Mouse (Mus musculus) neural tube, embryonic 10.5 days (tissue): ENCODE data around the gene N4bp2.
A peak's percentile ranks its signal among the peaks of the same experiment; 100 is the strongest.
"Not testable (repeated sequence)": the region's sequence is repeated elsewhere in the genome, so short reads cannot be mapped to it uniquely, and the experiment has no call there.

Source experiments
- DNase-seq: peaks from one replicate; pipeline ENCODE4 v3.0.0-alpha.2; 2017; ENCODE audit warnings: low spot score; ENCODE audit errors: extremely low spot score

The N4bp2 gene

DNA sequence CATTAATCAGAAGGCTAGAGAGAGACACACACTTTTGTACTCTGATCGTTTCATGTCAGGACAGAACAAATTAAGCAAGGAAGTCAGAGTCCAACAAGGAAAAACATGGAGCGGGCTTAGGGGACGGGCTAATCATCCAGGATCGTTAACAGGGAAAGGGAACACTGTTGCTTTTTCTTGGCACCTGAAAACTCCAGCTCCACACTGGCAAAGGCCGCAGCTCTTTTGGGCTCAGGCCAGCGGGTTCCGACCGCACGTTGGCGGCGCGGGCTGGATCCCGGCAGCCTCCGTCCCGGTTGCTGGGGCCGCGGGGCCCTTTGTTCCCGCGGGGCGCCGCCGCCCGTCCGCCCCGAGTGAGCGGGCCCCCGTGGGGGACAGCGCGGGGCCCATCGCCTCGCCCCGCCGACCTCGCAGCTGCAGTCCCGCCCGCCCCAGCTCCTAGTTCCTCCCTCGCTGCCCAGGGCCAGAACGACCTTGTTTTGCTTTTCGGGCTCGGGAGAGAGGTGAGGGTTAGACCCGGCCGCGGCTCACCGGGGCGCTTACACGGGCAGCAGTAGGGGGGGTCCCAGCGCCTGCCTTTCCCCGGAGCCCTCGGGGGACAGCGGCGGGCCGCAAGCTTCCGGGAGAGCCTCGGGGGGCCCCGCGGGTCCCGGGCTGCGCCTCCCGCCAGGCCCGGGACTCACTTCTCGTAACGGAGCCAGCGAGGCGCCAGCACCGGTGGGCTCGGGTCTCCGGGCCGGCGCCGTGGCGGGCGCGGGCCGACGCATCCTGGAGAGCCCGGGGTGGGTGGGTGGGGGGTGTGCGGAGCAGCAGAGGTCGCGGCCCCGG lies at the start of gene N4bp2:
N4bp2 (plus strand) TSS at position 434 of the 828 bp plus-strand sequence.
- peak; percentile 87 for DNase-seq

DNA sequence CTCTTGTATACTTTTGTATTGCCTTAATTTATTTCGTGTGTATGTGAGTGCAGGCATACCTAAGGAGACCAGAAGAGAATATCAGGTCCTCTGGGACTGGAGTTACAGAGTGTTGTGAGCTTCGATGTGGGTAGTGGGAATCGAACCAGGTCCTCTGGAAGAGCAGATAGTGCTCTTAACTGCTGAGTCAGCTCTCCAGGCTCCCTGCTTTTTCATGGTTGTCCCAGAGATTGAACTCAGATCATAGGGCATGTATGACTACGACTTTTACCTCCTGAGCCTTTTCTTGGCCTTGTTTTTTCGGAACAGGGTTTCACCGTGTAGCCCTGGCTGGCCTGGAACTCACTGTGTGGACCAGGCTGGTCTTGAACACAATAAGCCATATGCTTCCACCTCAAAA lies 48.2 kb upstream of the N4bp2 start:
- no peak for DNase-seq

DNA sequence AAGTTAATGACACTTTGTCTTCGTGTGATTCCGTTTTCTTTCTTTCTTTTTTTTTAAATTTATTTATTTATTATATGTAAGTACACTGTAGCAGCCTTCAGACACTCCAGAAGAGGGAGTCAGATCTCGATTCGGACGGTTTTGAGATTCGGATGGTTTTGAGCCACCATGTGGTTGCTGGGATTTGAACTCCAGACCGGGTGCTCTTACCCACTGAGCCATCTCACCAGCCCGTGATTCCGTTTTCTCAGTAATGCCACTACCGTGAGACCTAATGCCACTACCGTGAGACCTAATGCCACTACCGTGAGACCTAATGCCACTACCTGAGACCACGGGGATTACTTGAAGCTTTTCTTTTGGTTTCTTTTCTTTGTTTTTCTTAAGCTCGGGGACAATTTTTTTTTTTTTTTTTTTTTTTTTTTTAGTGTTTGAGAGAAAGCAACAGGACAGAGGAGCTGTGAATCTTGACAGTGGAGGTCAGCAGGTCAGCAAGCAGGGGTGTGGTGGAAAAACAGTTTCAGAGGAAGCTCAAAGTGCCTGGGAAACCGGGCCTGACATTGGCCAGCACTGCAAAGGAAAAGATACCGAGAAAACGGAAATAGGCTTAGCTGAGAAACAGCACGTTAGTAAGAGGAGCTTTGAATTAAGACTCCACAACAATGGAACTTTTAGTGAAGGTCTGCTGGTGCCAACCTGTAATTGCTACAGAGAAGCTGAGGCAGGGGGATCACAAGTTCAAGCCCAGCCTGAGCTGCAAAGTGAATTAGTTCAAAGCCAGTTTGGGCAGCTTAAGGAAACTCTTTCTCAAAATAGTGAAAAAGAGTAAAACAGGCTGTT lies 46.0 kb upstream of the N4bp2 start:
- DNase-seq: no peak

DNA sequence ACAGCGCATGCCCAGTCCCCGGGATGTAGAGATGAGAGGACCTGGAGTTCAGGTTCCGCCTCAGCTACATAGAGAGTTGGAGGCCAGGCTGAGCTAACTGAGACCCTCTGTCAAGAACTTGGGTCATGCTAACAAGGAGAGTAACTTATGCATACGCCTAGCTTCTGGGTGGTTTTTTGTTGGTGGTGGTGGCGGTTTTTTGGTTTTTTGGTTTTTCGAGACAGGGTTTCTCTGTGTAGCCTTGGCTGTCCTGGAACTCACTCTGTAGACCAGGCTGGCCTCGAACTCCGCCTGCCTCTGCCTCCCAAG lies 45.5 kb upstream of the N4bp2 start:
- not testable (repeated sequence) for DNase-seq

DNA sequence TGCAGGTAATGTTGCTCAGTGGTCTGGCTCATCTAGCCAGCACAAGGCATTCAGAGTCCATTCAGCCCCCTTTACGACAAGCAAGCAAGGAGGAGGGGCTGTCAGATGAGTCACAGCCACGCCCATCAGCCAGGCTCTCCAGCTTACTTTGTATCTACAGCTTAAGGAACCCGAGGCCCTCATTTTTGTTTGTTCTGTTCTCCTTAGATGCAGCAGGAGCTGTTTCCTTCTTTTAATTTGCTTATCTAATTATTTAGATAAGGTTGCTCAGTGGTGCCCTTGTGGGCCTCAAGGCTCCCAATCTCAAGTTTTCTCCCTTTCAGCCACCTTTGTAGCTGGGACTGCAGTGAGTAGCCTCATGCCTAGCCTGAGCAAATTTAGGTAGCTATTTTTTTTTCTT lies 45.0 kb upstream of the N4bp2 start:
- DNase-seq: no peak

DNA sequence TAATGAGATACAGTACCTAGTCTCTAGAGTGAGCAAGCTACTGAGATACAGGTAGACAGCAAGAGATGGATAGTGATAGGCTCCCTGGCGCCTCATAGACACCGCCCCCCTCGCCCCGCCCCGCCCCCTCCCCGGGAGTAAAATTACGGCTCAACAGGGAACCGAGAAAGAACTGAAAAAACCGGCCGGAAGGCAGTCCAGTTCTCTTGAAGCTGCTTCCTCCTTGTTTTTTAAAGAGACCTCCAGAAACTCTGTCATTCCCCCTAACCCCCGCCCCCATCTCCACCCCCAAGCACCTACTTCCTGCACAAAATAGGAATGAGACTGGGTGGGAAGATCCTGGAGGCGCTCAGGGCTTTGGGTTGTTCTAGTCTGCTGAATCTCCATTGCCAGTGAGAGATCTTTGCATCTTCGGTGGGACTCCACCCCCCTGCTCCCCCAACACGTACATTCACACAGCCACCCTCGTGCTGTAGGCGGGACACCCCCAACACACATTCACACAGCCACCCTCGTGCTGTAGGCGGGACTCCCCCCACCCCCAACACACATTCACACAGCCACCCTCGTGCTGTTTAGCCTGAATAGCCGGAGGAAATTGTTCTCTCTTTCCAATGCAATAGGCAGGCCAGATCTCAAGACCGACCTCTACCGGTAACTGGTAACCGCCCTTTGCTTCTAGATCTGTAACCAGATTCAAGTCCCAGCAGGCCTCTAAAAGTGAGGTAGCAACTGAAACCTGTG lies 38.8 kb upstream of the N4bp2 start:
- DNase-seq: peak; percentile 75

DNA sequence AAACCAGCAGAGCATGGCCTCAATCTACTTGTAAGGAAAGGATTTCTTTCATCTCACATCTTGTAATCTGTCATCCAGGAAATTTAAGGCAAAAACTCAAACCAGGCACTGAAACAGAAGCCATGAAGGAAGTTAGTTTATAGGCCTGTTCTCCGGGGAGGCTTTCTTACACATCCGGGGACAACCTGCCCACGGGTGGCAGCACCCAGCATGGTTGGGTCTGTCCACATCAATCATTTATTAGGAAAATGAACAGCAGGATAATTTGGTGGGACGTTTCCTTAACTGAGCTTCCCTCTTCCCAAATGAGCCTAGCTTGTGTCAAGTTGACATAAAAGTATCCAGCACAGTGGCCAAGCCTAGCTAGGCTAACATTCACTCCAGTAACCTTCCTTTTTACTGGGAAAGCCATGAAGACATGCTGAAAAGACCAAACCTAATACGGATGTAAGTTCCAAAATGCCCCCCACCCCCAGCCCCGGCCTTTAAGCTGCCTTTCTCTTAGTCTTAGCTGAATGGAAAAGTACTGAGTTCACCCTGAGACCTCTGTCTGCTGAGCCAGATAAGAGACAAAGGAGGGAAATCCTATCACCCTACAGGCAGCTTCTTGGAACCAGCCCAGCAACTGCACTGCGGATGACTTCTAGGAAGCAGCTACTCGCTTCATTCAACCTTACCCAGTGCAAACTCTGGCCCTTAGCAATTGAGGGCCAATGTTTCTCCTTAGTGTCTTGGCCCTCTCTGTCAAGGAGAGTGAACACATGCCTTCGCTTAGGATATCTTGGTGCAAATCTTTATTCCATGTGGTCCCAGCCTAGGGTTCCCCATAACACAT lies 31.9 kb upstream of the N4bp2 start:
- no peak for DNase-seq

DNA sequence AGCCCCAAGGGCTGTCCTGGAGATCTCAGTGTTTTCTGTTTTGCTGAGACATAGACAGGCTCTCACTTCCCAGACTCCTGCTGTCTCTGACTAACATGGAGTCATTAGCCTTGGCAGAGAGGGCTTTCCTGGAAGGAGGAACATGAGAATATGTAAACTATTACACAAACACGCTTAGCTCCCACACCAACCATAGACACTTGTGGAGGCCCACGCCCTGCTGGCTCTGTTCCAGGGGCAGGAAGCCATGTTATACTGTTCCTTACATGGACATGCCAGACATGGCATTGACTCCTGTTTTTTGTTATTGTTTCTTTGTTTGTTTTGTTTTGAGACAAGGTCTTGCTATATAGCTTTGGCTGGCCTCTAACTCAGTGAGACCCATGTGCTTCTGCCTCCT lies 27.7 kb upstream of the N4bp2 start:
- DNase-seq: no peak

DNA sequence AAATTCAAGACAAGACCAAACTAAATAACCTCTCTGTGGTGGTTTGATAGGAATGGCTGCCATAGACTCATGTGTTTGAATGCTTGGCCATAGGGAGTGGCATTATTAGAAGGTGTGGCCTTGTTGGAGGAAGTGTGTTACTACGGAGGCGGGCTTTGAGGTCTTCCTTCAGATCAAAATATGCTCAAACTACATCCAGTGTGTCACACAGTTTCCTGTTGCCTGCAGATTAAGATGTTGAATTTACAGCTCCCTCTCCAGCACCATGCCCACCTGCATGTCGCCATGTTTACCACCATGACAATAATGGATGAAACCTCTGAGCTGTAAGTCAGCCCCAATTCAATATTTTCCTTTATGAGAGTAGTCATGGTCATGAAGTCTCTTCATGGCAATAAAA lies 24.0 kb upstream of the N4bp2 start:
- DNase-seq: no peak

DNA sequence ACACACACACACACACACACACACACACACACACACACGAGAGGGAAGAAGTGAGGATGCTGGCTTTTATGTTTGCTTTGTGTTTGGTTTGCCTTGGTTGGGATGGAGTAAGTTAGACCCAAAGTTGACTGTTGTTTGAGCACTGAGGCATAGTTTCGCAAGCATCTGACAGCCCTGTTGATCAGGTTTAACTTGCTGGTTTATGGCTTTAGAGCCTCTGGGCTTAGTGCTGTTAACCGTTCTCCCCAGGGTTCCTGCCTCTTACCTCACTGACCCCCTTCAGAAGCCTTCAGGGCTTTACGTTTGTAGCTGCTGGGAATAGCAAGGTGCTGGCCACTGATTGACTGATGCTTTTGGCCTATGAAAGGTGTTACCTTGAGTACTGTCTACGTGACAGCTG lies 16.4 kb upstream of the N4bp2 start:
- no peak for DNase-seq

DNA sequence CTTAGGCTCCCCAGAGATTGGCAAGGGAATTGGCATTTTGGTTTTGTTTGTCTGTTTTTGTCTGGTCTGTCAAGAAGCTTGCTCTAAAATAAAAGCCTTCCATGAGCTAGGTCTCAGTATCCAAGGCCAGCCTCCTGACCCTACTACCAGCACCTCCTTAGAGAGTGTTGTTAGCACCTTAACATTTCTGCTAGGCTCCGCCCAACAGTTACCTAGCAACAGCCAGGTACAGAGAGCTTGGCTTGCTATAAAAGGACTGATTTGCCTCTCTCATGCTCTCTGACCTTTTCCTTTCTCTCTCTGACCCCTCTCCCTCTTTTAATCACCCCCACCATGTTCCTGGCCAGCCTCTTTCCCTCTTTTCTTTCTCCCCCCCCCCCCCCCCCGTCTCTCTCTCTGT lies 14.9 kb upstream of the N4bp2 start:
- DNase-seq: no peak

DNA sequence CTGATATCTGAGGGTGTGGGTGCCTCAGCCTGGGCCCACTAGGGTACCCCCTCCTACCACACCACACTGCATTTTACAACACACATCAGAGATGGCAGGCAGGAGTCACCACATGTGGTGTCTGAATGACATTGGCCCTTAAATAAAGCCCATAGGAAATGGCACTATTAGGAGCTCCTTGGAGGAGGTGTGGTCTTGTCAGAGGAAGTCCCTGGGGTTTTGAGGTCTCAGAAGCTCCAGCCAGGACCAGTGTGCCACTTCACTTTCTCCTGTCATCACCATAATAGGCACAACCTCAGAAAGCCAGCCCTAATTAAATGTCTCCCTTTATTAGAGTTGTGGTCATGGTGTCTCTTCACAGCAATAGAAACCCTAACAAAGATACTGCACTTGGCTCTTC lies 14.4 kb upstream of the N4bp2 start:
- no peak for DNase-seq

DNA sequence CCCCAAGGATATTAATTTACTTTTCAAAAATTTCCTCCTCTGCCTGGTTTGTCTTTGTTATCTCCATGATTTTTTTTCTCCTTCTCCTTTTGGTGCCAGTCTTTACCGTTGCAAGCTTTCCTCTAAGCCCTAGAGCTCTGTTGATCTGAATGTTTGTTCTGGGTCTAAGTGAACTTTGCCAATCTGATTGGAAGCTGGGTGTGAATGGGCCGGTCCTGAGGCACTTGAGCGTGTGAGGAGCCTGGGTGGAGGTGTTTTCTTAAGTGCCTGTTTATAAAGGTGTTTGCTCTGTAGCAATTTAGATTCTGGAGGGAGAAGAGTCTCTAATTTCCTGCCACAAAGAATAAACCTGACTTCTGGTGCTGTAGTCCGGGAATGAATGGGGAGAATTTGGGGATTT lies 11.3 kb upstream of the N4bp2 start:
- no peak for DNase-seq

DNA sequence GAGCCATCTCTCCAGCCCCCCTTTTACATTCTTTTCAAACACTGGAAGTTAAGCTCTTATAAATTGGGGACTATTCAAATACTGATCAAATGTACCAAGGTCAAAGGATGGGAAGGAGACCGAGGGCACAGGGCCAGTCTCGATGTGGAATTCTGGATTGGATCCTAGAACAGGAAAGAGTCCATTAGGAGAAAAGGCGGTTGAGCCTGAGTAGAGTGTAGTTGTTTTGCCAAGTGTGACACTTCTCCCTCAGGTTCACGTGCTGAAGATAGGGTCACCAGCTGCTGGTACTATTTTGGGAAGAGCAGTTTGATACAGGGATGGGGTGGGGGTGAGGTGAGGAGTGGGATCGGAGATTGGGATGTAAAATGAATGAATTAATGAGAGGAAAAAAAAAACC lies 7.5 kb upstream of the N4bp2 start:
- no peak for DNase-seq

DNA sequence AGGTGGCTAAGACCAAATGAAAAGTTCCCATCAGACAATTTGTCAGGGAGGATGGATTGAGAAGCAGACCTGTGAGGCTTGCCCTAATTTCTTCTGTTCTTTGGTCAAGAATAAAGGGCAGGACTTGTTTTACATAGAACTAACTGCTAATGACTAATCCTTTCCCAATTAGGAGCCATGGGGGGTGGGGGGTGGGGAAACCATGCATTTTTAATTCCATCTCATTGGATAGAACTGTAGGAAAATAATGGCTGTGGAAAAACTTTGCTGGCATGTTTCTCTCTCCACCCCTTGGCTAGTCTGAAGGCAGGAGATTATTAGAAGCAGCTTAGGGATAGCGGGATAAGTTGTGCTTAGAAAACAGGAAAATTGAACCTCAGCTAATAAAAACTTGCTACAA lies 6.2 kb upstream of the N4bp2 start:
- no peak for DNase-seq

DNA sequence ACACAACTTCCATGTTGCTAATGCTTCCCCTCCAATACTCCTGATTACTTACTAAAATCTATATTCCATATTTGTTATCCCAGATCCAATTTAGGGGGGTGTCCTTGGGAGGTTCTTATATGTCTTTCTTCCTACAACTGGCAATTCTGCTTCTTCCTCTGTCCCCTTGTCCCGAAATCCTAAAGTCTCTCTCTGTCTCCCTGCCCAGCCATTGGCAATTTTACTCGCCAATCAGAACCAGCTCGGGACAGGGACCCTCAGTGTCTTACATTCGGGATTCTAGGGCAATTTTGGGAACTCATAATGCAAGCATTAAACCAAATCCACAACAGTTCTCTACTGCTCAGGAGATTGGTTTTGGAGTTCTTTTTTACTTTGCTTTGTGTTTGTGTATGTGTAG lies 3.3 kb upstream of the N4bp2 start:
- DNase-seq: no peak

DNA sequence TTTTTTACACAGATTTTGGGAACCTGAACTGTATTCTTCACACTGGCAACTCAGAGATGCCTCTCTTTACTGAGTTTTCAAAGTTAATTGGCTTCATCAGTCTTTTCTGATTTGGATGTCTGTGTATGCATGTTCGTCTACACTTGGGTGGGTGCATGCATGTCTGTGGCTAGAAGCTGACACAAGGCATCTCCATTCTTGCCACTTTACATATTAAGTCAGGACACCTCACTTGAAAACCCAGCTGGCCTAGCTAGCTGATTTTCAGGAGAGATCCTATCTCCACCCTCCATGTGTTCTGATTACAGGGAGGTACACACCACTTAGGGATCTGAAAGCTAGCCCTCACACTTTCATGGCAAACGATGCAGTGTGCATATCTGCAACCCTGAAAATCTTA lies 2.7 kb upstream of the N4bp2 start:
- no peak for DNase-seq

DNA sequence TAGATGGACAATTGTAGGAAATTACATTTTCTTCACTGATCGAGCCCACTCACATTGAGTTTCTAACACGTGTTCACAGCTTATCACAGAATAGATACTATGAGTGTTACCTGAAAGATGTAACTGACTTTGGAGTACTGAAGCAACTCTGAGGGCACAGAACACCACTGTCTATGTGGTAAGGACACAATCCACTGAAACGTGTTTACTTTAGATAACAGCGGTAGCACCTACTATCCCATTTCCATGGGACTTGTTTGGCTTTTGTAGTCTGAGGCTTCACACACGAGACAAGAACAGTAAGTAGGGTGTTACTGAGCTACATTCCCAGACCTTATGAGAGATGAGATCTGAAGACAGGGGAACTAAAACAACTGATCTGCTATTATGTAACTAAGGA lies 2.3 kb upstream of the N4bp2 start:
- no peak for DNase-seq

DNA sequence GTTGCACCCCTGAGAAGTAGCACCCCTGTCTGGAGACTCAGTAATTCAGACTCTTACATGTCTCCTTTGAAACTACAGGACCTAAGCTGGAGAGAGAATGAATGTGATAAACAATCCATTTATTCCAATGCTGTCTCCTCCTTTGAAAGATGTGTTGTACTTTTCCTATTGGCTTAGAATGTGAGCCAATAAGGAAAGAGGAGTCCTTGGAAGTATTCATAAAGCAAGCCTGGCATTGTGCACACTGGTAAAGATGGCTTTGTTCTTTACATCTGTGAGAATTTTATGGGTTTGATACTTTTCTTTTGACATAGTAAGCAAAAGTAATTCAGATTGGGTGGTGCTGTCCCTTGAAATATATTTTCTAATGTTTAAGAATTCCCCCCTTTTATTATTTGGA lies 1.4 kb upstream of the N4bp2 start:
- no peak for DNase-seq

DNA sequence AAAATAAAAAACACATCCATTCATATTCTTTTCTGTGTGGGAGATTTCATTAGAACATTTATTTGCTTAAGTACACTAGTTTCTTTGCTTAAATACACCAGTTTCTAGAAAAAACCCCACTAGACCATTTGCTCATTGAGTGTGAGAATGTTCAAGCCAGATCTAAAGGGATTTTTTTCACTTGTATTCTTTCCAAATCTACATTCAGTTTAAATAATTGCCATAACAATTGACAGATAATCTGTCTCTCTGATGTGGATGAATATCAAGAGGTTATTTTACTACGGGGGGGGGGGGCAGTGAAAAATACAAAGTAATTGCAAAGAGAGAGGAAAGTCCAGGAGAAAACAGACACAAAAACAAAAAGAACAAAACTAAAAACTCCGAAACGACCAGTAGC lies 635 bp upstream of the N4bp2 start:
- no peak for DNase-seq
